Mouse (Mus musculus) intestine, embryonic 16.5 days (tissue): ENCODE data around the gene Rora. TPM values are rescaled to one million over a fixed set of nuclear protein-coding genes. Genes with fewer than 3 reads are reported as not detected.

Source experiments
- ATAC-seq: fragments of 200-750 bp; cut with Nextera tagmentation; 2 replicates; pipeline ENCODE4 v1.8.0; 2017; ENCODE audit warnings: moderate TSS enrichment, moderate library complexity
- H3K27ac ChIP-seq: fragments of 300-500 bp; sonication (generic); 2 replicates; pipeline ENCODE4 v1.5.1; 2014; ENCODE audit warnings: mild to moderate bottlenecking, low read length
- H3K27me3 ChIP-seq: fragments of 300-500 bp; sonication (generic); replicated peaks from 2 replicates; pipeline ENCODE4 v1.6.1; 2014; ENCODE audit warnings: low read length, control low read depth, mixed read lengths; ENCODE audit not compliant: control insufficient read depth, insufficient read depth
- H3K36me3 ChIP-seq: fragments of 300-500 bp; sonication (generic); 2 replicates; pipeline ENCODE4 v1.6.1; 2014; ENCODE audit warnings: low read length, control low read depth; ENCODE audit not compliant: control insufficient read depth, insufficient read depth
- H3K4me1 ChIP-seq: fragments of 300-500 bp; sonication (generic); 2 replicates; pipeline ENCODE4 v1.6.1; 2014; ENCODE audit warnings: low read length, control low read depth, mixed read lengths; ENCODE audit not compliant: control insufficient read depth, insufficient read depth
- H3K4me2 ChIP-seq: fragments of 300-500 bp; sonication (generic); 2 replicates; pipeline ENCODE4 v1.6.1; 2014; ENCODE audit warnings: low read depth, low read length, control low read depth
- H3K4me3 ChIP-seq: fragments of 300-500 bp; sonication (generic); 2 replicates; pipeline ENCODE4 v1.5.1; 2014; ENCODE audit warnings: mild to moderate bottlenecking, low read length
- H3K9ac ChIP-seq: fragments of 300-500 bp; sonication (generic); 2 replicates; pipeline ENCODE4 v1.6.1; 2014; ENCODE audit warnings: low read depth, low read length
- H3K9me3 ChIP-seq: fragments of 300-500 bp; sonication (generic); 2 replicates; pipeline ENCODE4 v1.6.1; 2016; ENCODE audit warnings: low read length, control low read depth; ENCODE audit not compliant: control insufficient read depth
- WGBS: fragments of 180-500 bp; shearing (Covaris S2); extraction: QIAGEN DNeasy Blood & Tissue Kit; methylation state at CpG from one replicate; pipeline ENCODE4 v1.1.7; 2014; 5-methylcytosine and 5-hydroxymethylcytosine counted together
- polyA plus RNA-seq: library from polyadenylated mRNA; unstranded; fragments of >200 nt; fragmentation: Nextera tagmentation; extraction: Ambion mirVana; gene quantifications from 2 replicates; pipeline ENCODE4 v1.2.1, GENCODE M21; 2015

The Rora gene
- polyA plus RNA-seq, 1 experiment from 2014 or later: 4.5 TPM

DNA sequence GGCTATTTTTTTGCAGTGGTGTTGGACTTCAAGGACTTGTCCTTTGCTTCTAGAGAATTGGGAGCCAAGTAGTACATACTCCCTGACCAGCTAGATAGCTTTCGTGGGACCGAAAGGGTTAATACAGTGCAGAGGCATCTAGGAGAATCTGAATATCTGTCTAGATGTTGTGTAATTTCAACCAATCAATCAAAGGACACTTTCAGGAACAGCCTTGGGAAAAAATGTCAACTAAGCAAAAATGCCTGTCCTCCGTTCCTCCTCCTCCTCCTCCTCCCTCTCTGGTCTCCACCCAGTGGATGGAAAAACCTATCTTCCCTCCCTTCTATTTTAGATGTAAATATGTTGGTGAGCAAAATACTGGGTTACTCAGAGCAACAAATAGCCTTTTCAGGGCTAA is 304.2 kb downstream of the Rora start:
- H3K4me2 ChIP-seq: no peak overlapping the region
- H3K9me3 ChIP-seq: no peaks in the 10 kb centered on the region
- no peaks in the 10 kb centered on the region for H3K27me3 ChIP-seq
- no peak for ATAC-seq
- no peaks in the 10 kb centered on the region for H3K36me3 ChIP-seq
- no peak overlapping the region for H3K9ac ChIP-seq
- no peak overlapping the region for H3K4me3 ChIP-seq
- WGBS: 84% methylated on average over 3 of the region's 3 CpGs
- H3K4me1 ChIP-seq: 0 out of 2 replicates have a peak, but pooled peaks cover 4% of the 10 kb centered on the region
- no peak overlapping the region for H3K27ac ChIP-seq

DNA sequence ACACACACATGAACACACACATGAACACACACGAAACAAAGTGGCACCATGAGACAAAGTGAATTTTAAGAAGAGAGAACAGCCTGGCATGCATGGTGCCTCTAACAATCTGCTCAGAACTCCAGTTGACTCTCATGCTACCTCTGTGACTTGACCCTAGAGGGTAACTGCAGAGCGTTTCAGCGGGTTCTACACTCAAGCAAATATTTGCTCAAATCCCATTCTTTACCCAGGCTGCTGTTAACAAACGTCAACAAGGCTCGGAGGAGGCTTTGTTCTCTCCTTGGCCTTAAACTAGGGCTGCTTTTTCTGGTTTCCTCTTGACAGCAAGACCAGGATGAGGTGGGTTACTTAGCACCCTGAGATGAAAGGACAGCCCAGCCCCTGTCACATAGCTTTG is 305.3 kb downstream of the Rora start:
- no peaks in the 10 kb centered on the region for H3K36me3 ChIP-seq
- no peak for ATAC-seq
- no peaks in the 10 kb centered on the region for H3K27me3 ChIP-seq
- H3K9ac ChIP-seq: no peak overlapping the region
- 0 out of 2 replicates have a peak, but pooled peaks cover 4% of the 10 kb centered on the region for H3K4me1 ChIP-seq
- no peak overlapping the region for H3K4me2 ChIP-seq
- no peak overlapping the region for H3K27ac ChIP-seq
- H3K4me3 ChIP-seq: no peak overlapping the region
- WGBS: 58% methylated on average over 5 of the region's 5 CpGs
- no peaks in the 10 kb centered on the region for H3K9me3 ChIP-seq

- ATAC-seq: no peak
- no peaks in the 10 kb centered on the region for H3K27me3 ChIP-seq
Observed at GRCm38 (mm10) chr9:68963898-68964297, 310.3 kb downstream of the Rora start.

DNA sequence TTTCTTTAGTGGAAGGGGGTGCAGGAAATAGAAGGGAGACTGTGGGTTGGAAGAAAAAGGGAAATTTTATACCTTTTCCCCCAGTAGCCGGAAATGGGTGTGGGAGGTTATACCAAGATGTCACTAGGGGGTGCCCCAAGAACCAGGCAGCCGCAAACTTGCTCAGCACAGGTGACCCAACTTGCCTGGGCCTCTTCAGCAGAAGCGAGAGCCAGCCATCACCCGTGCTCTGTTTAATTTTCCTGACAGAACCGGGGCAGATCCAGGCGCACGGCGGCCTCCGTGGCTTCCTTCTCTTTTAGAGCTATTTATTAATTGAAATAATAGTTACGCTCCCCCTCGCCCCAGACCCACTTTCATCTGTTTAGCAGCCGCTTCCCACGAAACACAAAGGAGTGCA is 313.0 kb downstream of the Rora start:
- no peak overlapping the region for H3K27ac ChIP-seq
- H3K4me2 ChIP-seq: no peak overlapping the region
- no peak overlapping the region for H3K9ac ChIP-seq
- H3K27me3 ChIP-seq: no peaks in the 10 kb centered on the region
- no peaks in the 10 kb centered on the region for H3K4me1 ChIP-seq
- ATAC-seq: no peak
- H3K36me3 ChIP-seq: no peaks in the 10 kb centered on the region
- H3K9me3 ChIP-seq: no peaks in the 10 kb centered on the region
- WGBS: 43% methylated on average over 13 of the region's 13 CpGs
- no peak overlapping the region for H3K4me3 ChIP-seq

More at GRCm38 (mm10) chr9:68963898-68964297, 310.3 kb downstream of the Rora start:
- no peaks in the 10 kb centered on the region for H3K36me3 ChIP-seq
- no peaks in the 10 kb centered on the region for H3K4me1 ChIP-seq
- H3K4me3 ChIP-seq: no peak overlapping the region
- H3K9ac ChIP-seq: no peak overlapping the region
- H3K27ac ChIP-seq: no peak overlapping the region
- WGBS: 93% methylated on average over 5 of the region's 5 CpGs
- H3K4me2 ChIP-seq: no peak overlapping the region
- no peaks in the 10 kb centered on the region for H3K9me3 ChIP-seq

DNA sequence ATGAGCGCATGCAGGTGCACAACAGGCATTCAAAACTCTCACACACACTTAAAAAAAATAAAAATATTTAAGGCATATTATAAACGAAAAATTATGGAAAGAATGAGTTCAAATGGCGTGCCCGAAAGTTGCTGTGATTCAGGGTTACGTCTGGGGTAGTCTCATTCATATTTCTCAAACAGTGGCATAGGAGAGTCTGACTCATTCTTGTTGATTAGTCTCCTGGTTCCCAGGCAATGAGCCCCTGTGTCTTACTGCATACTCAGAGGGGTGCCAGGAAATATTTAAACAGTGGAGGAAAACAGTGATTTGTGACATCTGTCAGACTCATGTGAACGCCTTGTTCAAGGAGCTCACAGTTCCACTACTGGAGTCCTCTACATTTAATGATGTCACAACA is 316.5 kb downstream of the Rora start:
- Histone ChIP-seq H3K4me3 (no peak overlapping the region), H3K27me3 (no peaks in the 10 kb centered on the region), H3K9me3 (no peaks in the 10 kb centered on the region), H3K4me2 (no peak overlapping the region), H3K27ac (no peak overlapping the region), H3K9ac (no peak overlapping the region), H3K36me3 (no peaks in the 10 kb centered on the region), H3K4me1 (no peaks in the 10 kb centered on the region)
- WGBS: 78% methylated on average over 6 of the region's 6 CpGs
- ATAC-seq: no peak

GRCm38 (mm10) chr9:68972277-68972676 is 318.7 kb downstream of the Rora start:
- H3K9me3 ChIP-seq: no peaks in the 10 kb centered on the region
- H3K9ac ChIP-seq: no peak overlapping the region
- H3K4me3 ChIP-seq: no peak overlapping the region
- H3K4me2 ChIP-seq: no peak overlapping the region
- H3K27ac ChIP-seq: no peak overlapping the region
- H3K27me3 ChIP-seq: no peaks in the 10 kb centered on the region
- no peak for ATAC-seq
- no peaks in the 10 kb centered on the region for H3K4me1 ChIP-seq
- H3K36me3 ChIP-seq: no peaks in the 10 kb centered on the region
- 59% methylated on average over 7 of the region's 7 CpGs for WGBS

DNA sequence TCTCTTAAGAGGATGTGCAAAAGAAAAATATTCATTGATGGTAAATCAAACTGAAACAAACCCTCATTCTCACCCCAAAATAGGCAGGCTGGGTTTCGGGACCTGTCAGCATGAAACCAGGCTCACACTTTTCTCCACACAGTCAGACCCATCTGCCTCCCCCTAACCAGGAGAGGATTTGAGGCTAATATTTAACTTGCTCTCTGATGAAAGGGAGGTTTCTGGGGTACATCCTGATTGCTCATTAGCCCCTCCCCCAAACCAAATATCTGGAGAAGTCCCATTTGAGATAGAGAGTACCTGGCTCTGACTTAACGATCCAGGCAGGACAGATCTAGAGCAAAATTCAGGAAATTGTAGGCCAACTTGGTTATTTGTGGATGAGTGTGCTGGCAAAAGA is 320.9 kb downstream of the Rora start:
- Histone ChIP-seq H3K36me3 (no peaks in the 10 kb centered on the region), H3K27me3 (no peaks in the 10 kb centered on the region), H3K9ac (no peak overlapping the region), H3K27ac (no peak overlapping the region), H3K4me3 (no peak overlapping the region), H3K9me3 (no peaks in the 10 kb centered on the region), H3K4me2 (no peak overlapping the region), H3K4me1 (no peaks in the 10 kb centered on the region)
- ATAC-seq: no peak
- 71% methylated on average over 2 of the region's 2 CpGs for WGBS

DNA sequence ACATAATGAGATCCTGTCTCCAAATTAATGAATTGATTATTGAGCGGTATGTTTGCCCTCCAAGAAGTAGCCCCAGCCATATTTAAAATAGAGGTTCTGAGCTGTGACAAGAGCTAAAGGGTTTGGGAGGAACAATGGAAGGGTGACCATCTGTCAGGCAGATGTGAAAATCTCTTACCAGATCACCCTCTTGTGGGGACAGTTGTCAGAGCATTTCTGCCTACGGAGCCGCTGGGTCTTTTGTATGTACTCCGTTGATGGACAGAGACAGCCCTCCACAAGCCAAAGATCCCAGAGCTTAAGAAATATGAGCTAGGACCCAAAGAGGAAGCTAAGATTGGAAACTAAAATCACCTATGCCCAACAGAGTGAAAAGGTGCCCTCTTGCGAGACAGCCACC is 322.6 kb downstream of the Rora start:
- H3K36me3 ChIP-seq: no peaks in the 10 kb centered on the region
- no peak overlapping the region for H3K4me3 ChIP-seq
- 80% methylated on average over 5 of the region's 5 CpGs for WGBS
- no peaks in the 10 kb centered on the region for H3K27me3 ChIP-seq
- H3K4me1 ChIP-seq: no peaks in the 10 kb centered on the region
- no peak overlapping the region for H3K4me2 ChIP-seq
- H3K27ac ChIP-seq: no peak overlapping the region
- no peak overlapping the region for H3K9ac ChIP-seq
- no peaks in the 10 kb centered on the region for H3K9me3 ChIP-seq
- no peak for ATAC-seq

- Histone ChIP-seq H3K9ac (no peak overlapping the region), H3K4me1 (no peaks in the 10 kb centered on the region), H3K36me3 (no peaks in the 10 kb centered on the region), H3K9me3 (no peaks in the 10 kb centered on the region), H3K4me3 (no peak overlapping the region), H3K4me2 (no peak overlapping the region), H3K27me3 (no peaks in the 10 kb centered on the region), H3K27ac (no peak overlapping the region)
- WGBS: 67% methylated on average over 4 of the region's 4 CpGs
- ATAC-seq: no peak
Observed at GRCm38 (mm10) chr9:68976851-68977250, 323.3 kb downstream of the Rora start.

GRCm38 (mm10) chr9:68978656-68979055 is 325.1 kb downstream of the Rora start:
- ATAC-seq: no peak
- H3K4me1 ChIP-seq: no peaks in the 10 kb centered on the region
- H3K36me3 ChIP-seq: no peaks in the 10 kb centered on the region
- H3K27me3 ChIP-seq: no peaks in the 10 kb centered on the region
- no peak overlapping the region for H3K9ac ChIP-seq
- 83% methylated on average over 4 of the region's 4 CpGs for WGBS
- H3K9me3 ChIP-seq: no peaks in the 10 kb centered on the region
- H3K27ac ChIP-seq: no peak overlapping the region
- H3K4me3 ChIP-seq: no peak overlapping the region
- H3K4me2 ChIP-seq: no peak overlapping the region
